ENCODE assay signal across 11 mouse cellular contexts in genomic region chr9:65179817-65180624, GRCm38 (mm10). TPM values are rescaled to one million over a fixed set of nuclear protein-coding genes. Genes with fewer than 3 reads are reported as not detected.
DNase-seq lines count a peak whose midpoint lies in the region; ATAC-seq and TF ChIP-seq lines count a peak whose summit lies in the region.
"Had no signal": no experiment of that assay in that cellular context is flagged by ENCODE, and none has a peak within 500 bp of the region (broad histone marks: within the 10 kb centered on the region; RNA-seq: fewer than 3 reads in every experiment).

No protein-coding gene starts in this region.

- DNase-seq in kidney, adult 2 months, result no peak
- no peak for DNase-seq in limb, embryonic 14.5 days (ENCODE audit: low spot score)
- peak; percentile 32 for DNase-seq in splenic B cell, adult 2 months (ENCODE audit: low read depth, low spot score)
- no peak for DNase-seq in thymus, postnatal 0 days (ENCODE audit: low spot score)
- DNase-seq in adrenal gland, adult 2 months, result no peak
- DNase-seq in cerebellum, adult 9-10 months, result no peak
- DNase-seq: cerebellum, adult 2 months; lung, embryonic 14.5 days had no signal

- no peak for TF ChIP-seq POLR2A in kidney, adult 2 months (IDR thresholded peaks at IDR 0.05; ENCODE audit: low read depth, low read length)
- TF ChIP-seq POLR2A in limb, embryonic 14.5 days (IDR thresholded peaks at IDR 0.05; ENCODE audit: borderline replicate concordance, extremely low read depth, insufficient read depth, insufficient read length), result no peak

- ATAC-seq in kidney, embryonic 16.5 days (ENCODE audit: low FRiP score, low TSS enrichment), result no peak
- no peak for ATAC-seq in embryonic facial prominence, embryonic 15.5 days (ENCODE audit: insufficient number of reproducible peaks, low FRiP score, low TSS enrichment, low read depth)
- no peak for ATAC-seq in limb, embryonic 14.5 days (ENCODE audit: low FRiP score, low read depth)

- H3K4me1 ChIP-seq in kidney, embryonic 16.5 days (ENCODE audit: insufficient read depth, low read length), result peaks cover 46% of the 10 kb centered on the region
- H3K4me1 ChIP-seq in kidney, adult 2 months (ENCODE audit: control insufficient read depth, insufficient read depth, low read length), result no peaks in the 10 kb centered on the region
- peaks cover 43% of the 10 kb centered on the region for H3K4me1 ChIP-seq in embryonic facial prominence, embryonic 15.5 days
- peaks cover 15% of the 10 kb centered on the region for H3K4me1 ChIP-seq in limb, embryonic 14.5 days (ENCODE audit: control insufficient read depth, insufficient read depth, low read length)

- no peak overlapping the region for H3K4me3 ChIP-seq in kidney, embryonic 16.5 days (ENCODE audit: low read length)
- H3K4me3 ChIP-seq in kidney, adult 2 months (ENCODE audit: insufficient read depth, low read depth, low read length), result no peak overlapping the region
- H3K4me3 ChIP-seq in embryonic facial prominence, embryonic 15.5 days (replicated peaks), result no peak overlapping the region
- H3K4me3 ChIP-seq in limb, embryonic 14.5 days (replicated peaks; ENCODE audit: low read length), result no peak overlapping the region

- H3K27me3 ChIP-seq in kidney, embryonic 16.5 days (ENCODE audit: insufficient read depth, low read length), result peaks cover 6% of the 10 kb centered on the region; the same call in 1 of the 2 replicates
- H3K27me3 ChIP-seq in kidney, adult 2 months (replicated peaks; ENCODE audit: control insufficient read depth, insufficient read depth, low read length), result no peaks in the 10 kb centered on the region
- H3K27me3 ChIP-seq in embryonic facial prominence, embryonic 15.5 days, result no peaks in the 10 kb centered on the region
- H3K27me3 ChIP-seq in limb, embryonic 14.5 days (ENCODE audit: control insufficient read depth, insufficient read depth, low read length), result peaks cover 14% of the 10 kb centered on the region
- no peaks in the 10 kb centered on the region for H3K27me3 ChIP-seq in splenic B cell, adult 2 months (ENCODE audit: control insufficient read depth, insufficient read depth, low read length, poor library complexity, severe bottlenecking)

- H3K9me3 ChIP-seq in kidney, embryonic 16.5 days (ENCODE audit: low read length), result no peaks in the 10 kb centered on the region
- H3K9me3 ChIP-seq in embryonic facial prominence, embryonic 15.5 days (replicated peaks), result no peaks in the 10 kb centered on the region
- no peaks in the 10 kb centered on the region for H3K9me3 ChIP-seq in limb, embryonic 14.5 days (ENCODE audit: control insufficient read depth, low read length)

- TF ChIP-seq CTCF in kidney, adult 2 months (conservative IDR thresholded peaks at IDR 0.05; ENCODE audit: insufficient read depth, insufficient read length, low read depth, low read length), result no peak

- WGBS in kidney, embryonic 16.5 days, result 24% methylated on average over 17 of the region's 17 CpGs
- WGBS in kidney, adult 2 months, result 46% methylated on average over 17 of the region's 17 CpGs
- WGBS in embryonic facial prominence, embryonic 15.5 days, result 40% methylated on average over 17 of the region's 17 CpGs
- 25% methylated on average over 17 of the region's 17 CpGs for WGBS in limb, embryonic 14.5 days

- H3K9ac ChIP-seq in kidney, embryonic 16.5 days (replicated peaks; ENCODE audit: low read length), result no peak overlapping the region
- no peak overlapping the region for H3K9ac ChIP-seq in embryonic facial prominence, embryonic 15.5 days
- peak overlapping the region; percentile 31; the same call in 1 of the 2 replicates for H3K9ac ChIP-seq in limb, embryonic 14.5 days (ENCODE audit: low read depth, low read length, severe bottlenecking)

- no peak overlapping the region for H3K27ac ChIP-seq in kidney, embryonic 16.5 days (ENCODE audit: low read length)
- H3K27ac ChIP-seq in kidney, adult 2 months (ENCODE audit: insufficient read depth, low read depth, low read length), result no peak overlapping the region
- H3K27ac ChIP-seq in embryonic facial prominence, embryonic 15.5 days (replicated peaks), result no peak overlapping the region
- no peak overlapping the region for H3K27ac ChIP-seq in limb, embryonic 14.5 days (replicated peaks; ENCODE audit: low read depth, low read length)

- H3K4me2 ChIP-seq in kidney, embryonic 16.5 days (replicated peaks; ENCODE audit: low read depth, low read length), result peak overlapping the region; percentile 35
- 0 out of 2 replicates have a peak overlapping the region, but pooled peaks have one; percentile 22 for H3K4me2 ChIP-seq in embryonic facial prominence, embryonic 15.5 days (replicated peaks)
- peak overlapping the region; percentile 29; the same call in 1 of the 2 replicates for H3K4me2 ChIP-seq in limb, embryonic 14.5 days (replicated peaks; ENCODE audit: low read depth, low read length, severe bottlenecking)

- 0 out of 2 replicates have a peak, but pooled peaks cover 4% of the 10 kb centered on the region for H3K36me3 ChIP-seq in kidney, embryonic 16.5 days (ENCODE audit: insufficient read depth, low read length)
- H3K36me3 ChIP-seq in kidney, adult 2 months (ENCODE audit: control insufficient read depth, insufficient read depth, low read length), result no peaks in the 10 kb centered on the region
- 0 out of 2 replicates have a peak, but pooled peaks cover 3% of the 10 kb centered on the region for H3K36me3 ChIP-seq in embryonic facial prominence, embryonic 15.5 days
- no peaks in the 10 kb centered on the region for H3K36me3 ChIP-seq in limb, embryonic 14.5 days (ENCODE audit: control insufficient read depth, insufficient read depth, low read length)
- H3K36me3 ChIP-seq in splenic B cell, adult 2 months (ENCODE audit: control insufficient read depth, insufficient read depth, low read length, poor library complexity, severe bottlenecking), result no peaks in the 10 kb centered on the region

RNA-seq across cellular contexts. Expression of gene Parp16, which starts 15.1 kb away (rescaled TPM):
- polyA plus RNA-seq in kidney, embryonic 16.5 days (2015; fragmentation: Nextera tagmentation; extraction: Ambion mirVana), result 7.4 and 8.6 TPM in 2 replicates
- polyA plus RNA-seq in kidney, adult 2 months (2012; rRNA removed), result 11.0 and 11.9 TPM in 2 replicates
- 7.5 and 8.9 TPM in 2 replicates for polyA plus RNA-seq in embryonic facial prominence, embryonic 15.5 days (2015; fragmentation: Nextera tagmentation; extraction: Ambion mirVana)
- polyA plus RNA-seq in limb, embryonic 14.5 days (2012; rRNA removed), result 7.6 and 8.3 TPM in 2 replicates
- 6.5 and 7.6 TPM in 2 replicates for polyA plus RNA-seq in limb, embryonic 14.5 days (2014; fragmentation: Nextera tagmentation; extraction: Ambion mirVana)
- polyA plus RNA-seq in thymus, postnatal 0 days (2015; fragmentation: Nextera tagmentation; extraction: Ambion mirVana), result 6.0 and 7.3 TPM in 2 replicates
- total RNA-seq in adrenal gland, adult 2 months (2021), result 10 to 100 TPM; 13.5 to 22.3 TPM
- 41.9 and 49.8 TPM in 2 replicates for polyA plus RNA-seq in adrenal gland, adult 2 months (2012; rRNA removed)

RNA-seq across cellular contexts. Expression of gene Igdcc3, which starts 39.0 kb away (rescaled TPM):
- polyA plus RNA-seq in kidney, embryonic 16.5 days (2015; fragmentation: Nextera tagmentation; extraction: Ambion mirVana), result 3.2 and 3.3 TPM in 2 replicates
- 0.72 and 0.94 TPM in 2 replicates for polyA plus RNA-seq in kidney, adult 2 months (2012; rRNA removed)
- polyA plus RNA-seq in embryonic facial prominence, embryonic 15.5 days (2015; fragmentation: Nextera tagmentation; extraction: Ambion mirVana), result 1.5 and 2.3 TPM in 2 replicates
- polyA plus RNA-seq in limb, embryonic 14.5 days (2012; rRNA removed), result 1.2 and 1.4 TPM in 2 replicates
- polyA plus RNA-seq in limb, embryonic 14.5 days (2014; fragmentation: Nextera tagmentation; extraction: Ambion mirVana), result 1.0 and 1.1 TPM in 2 replicates
- polyA plus RNA-seq in thymus, postnatal 0 days (2015; fragmentation: Nextera tagmentation; extraction: Ambion mirVana), result 0.09 TPM in 1 of 2 replicates, not detected in the other
- 1 to 10 TPM; 1.1 to 1.4 TPM for total RNA-seq in adrenal gland, adult 2 months (2021)
- 2.6 and 4.8 TPM in 2 replicates for polyA plus RNA-seq in adrenal gland, adult 2 months (2012; rRNA removed)
- polyA plus RNA-seq: small intestine, adult 2 months had no signal
